Mouse (Mus musculus) brain, adult 2 months (tissue): Measurements from ENCODE around the gene S100a7a.

ENCODE experiments used
- DNase-seq: peaks from one replicate; pipeline ENCODE4 v3.0.0; 2011; ENCODE audit warnings: low read depth, low spot score

Gene S100a7a

DNA sequence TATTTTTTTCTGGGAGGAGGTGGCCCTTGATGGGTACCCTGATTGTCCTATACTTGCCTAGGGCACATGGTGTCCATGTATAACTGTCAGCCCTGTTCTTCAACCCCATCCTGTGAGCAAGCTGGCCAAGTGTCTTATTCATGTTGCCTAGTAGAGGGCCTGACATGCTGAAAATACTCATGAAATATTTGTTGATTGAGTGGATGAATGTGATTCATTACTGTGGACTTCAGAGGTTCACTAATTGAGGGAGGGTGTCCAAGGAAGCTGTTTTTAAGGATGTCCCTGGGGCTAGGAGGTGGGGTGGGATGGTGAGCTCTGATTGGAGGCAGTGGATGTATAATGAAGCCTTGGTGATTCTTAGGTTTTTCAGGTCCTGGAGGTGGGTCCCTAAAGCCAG lies at the start of gene S100a7a:
TSS of gene S100a7a (plus strand) at position 301 of the 400 bp plus-strand sequence.
- no peak for DNase-seq

DNA sequence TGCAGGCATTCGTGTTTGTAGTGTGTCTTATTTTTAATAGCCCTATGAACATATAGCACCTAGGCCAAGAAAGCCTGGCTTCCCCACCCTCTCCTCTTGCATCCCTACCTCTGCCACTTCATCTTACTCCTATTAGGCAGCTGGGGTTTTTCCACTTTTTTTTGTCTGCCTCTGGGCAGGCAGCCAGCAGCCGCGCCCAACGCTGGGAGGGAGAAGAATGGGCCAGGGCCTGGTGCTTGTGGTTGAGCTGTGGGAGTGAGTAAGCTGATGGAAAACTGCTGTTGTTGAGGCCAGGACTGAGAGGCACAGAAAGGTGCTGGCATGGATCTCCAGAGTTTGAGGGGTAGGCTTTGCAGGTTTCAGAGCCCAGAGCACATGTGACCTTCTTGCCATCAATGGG lies 49.4 kb upstream of the S100a7a start:
- DNase-seq, result peak; percentile 66

DNA sequence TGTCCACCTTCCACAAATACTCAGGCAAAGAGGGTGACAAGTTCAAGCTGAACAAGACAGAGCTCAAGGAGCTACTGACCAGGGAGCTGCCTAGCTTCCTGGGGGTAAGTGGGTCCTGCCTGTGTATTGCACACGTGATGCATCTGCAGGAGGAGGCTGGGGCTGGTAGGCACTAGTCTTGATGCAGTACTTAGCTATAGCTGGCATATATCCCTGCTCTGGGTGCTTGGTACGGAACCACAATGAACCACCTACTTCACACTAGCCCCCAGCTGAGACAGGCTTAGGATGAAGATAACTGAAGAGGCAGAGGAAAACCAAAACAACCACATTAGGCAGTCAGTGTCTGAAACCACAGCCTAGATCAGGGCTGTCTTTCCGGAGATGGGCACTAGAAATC lies 48.8 kb upstream of the S100a7a start:
- no peak for DNase-seq

DNA sequence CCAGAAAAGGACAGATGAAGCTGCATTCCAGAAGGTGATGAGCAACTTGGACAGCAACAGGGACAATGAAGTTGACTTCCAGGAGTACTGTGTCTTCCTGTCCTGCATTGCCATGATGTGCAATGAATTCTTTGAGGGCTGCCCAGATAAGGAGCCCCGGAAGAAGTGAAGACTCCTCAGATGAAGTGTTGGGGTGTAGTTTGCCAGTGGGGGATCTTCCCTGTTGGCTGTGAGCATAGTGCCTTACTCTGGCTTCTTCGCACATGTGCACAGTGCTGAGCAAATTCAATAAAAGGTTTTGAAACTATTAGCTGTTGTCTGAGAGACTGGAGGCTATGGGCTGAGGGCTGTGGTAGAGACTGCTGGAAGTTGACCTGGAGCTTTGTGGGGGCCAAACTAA lies 48.1 kb upstream of the S100a7a start:
- DNase-seq, result no peak

DNA sequence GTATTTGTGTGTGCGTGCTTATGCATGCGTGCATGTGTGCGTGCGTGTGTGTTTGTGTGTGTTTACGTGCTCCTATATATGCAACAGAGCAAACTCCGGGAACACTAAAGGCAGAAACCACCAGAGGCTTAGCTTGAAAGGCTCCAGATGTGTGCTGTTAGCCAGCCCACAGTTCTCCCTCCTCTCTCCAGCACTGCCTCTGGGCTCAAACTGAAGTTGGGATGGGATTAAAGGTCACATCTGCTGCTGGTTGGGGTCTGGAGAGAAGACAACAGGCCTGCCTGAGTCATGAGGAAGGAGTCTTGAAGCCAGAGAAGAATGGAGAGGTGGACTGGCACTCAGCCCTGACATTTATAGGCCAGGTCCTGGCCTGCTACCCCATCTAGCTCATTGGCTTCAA lies 47.6 kb upstream of the S100a7a start:
- DNase-seq, result no peak

DNA sequence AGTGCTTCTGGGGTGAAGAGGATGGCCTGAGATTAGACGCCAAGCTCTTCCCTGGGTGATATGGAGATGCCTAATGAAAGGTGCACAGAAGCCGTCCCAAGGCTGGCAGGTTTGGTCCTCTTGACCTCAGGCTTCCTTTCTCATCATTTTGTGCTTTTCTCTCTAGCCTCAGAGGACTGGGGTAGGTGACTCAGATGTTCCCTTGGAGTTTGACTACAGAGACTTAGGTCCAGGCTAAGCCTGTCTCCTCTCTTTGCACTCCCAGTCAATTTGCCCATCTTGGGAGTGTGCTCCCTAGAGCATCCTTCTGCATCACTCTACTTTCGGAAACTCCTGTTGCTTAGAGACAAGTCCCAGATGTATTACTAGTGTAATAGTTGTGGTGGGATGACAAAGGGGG lies 46.5 kb upstream of the S100a7a start:
- DNase-seq, result no peak

DNA sequence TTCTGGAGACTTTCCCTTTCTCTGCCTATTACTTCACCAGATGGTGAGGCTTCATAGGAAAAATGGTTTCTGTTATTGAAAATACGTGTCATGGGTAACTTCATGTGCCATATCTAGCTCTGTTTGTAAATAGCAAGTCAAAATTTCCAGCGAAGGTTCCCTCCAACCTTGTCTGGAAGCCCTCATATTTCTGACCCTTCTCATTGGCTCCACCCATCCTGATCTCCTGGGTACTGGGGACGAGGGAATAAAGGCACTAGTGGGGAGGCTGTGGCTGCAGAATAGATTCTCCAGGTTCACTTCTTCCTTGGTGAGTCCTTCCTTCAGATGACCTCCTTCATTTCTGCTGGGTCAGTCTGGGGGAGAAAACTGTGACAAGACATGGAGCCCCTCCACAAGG lies 45.6 kb upstream of the S100a7a start, which contains the start of gene S100a5:
TSS of gene S100a5 (plus strand) at position 301 of the 400 bp plus-strand sequence.
- no peak for DNase-seq

DNA sequence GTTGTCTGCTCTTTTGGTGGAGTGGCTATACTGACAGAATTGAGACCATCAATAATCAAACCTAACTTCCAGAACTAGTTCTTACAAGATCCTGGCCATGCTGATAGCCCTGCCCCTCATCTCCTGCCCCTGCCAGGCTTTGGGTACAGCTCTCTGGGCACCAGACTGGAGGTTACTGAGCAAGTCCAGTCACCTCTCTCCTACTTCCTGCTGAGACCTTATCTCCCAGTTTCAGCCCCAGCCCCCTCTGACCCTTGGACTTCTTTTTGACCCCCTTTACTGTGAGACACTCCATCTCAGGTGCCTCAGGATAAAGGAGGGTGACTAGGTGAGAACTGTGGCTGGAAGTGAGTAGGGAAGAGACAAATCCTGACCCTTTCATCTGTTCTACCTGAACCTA lies 44.7 kb upstream of the S100a7a start:
- no peak for DNase-seq

DNA sequence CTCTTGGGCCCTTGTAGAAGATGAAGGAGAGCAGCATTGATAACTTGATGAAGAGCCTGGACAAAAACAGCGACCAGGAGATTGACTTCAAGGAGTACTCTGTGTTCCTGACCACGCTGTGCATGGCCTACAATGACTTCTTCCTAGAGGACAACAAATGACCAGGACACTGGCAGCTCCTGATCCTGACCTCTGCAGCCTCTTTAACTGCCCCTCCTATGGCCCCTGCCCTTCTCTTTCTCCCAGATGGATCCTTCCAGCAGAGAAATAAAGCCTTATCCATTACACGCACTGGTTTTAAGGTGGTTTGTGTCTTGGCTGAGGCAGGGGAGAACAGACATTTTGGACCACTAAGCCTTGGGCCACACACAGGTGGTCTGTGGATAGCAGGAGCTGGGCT lies 42.3 kb upstream of the S100a7a start:
- no peak for DNase-seq

DNA sequence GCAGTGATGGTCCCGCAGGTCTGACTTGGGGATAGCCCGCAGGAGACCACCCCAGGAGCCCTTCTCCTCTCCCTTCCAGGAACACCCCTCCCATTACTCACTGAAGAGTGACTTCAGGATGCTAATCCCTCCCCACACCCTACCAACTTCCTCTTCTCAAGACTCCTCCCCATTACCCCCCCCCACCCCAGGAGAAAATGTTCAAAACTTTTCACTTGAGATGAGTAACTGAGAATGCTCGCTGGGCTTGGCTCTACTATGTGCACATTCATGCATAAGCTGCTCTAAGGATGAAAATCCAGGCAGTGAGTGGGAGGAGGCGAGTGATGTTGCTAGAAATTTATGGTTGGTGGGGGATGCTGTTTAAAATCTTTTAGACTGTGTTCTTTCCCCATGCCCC lies 41.8 kb upstream of the S100a7a start:
- peak; percentile 36 for DNase-seq

DNA sequence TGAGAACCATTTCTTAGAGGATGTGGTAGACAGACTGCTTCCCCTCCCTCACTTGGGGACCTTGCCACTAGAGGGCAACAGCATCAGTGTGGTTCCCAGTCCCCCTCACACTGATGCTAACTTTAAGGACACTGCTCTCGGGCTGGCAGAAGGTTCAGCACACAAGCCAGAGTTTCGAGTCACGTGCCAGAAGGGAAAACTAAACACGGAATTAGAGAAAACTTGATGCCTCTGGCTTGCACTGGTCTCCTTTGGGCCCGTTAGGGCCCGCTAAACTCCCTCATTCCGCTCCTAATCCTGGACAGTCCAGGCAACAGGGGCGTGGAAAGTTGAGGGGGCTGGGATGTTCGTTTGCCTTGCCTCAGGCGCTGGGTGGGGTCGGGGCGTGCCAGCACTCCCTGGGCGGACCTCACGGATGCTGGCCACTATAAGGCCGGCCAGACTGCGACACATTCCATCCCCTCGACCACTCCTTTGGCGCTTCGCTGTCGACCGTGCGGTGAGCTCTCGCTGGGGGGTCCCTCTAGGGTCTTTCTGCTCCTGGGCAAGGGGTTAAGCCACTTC lies 41.0 kb upstream of the S100a7a start, which contains the start of gene S100a6:
TSS of gene S100a6 (plus strand) at position 155 of the 564 bp plus-strand sequence.
- peak; percentile 66 for DNase-seq

DNA sequence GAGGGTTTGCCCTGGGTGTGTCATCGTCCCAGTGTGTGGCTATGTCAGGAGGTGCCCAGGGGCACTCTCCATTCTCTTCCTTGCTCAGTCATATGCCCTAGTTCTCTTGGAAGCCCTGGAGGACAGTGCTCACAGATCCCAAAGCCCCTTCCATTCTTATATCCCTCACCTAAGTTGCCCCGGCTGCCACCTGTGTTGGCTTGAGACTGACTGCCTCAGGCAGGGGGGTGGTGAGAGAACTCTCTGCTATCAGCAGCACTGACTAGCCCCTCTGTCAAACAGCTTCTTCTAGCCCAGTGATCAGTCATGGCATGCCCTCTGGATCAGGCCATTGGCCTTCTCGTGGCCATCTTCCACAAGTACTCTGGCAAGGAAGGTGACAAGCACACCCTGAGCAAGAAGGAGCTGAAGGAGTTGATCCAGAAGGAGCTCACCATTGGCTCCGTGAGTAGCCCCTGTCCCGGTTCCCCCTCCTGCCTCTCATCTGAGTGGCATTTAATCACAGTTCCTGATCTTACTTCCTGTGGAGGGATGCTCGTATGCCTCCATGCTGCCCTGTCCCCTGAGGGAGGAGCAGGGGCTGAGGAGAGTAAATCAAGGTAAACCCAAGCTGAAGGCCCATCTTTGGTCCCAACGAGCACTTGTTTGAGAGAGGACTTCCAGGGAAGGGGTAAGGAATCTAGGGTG lies 40.2 kb upstream of the S100a7a start:
- DNase-seq, result no peak

DNA sequence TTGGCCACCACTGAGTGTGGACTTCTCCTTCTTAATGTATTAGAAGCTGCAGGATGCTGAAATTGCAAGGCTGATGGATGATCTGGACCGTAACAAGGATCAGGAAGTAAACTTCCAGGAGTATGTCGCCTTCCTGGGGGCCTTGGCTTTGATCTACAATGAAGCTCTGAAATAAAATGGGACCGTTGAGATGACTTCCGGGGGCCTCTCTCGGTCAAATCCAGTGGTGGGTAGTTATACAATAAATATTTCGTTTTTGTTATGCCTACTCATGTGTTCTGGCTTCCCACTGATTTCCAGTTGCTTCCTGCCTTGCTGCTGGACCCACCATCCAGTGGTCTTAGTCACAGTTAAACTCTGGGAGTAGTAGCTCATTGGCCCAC lies 39.7 kb upstream of the S100a7a start:
- no peak for DNase-seq

DNA sequence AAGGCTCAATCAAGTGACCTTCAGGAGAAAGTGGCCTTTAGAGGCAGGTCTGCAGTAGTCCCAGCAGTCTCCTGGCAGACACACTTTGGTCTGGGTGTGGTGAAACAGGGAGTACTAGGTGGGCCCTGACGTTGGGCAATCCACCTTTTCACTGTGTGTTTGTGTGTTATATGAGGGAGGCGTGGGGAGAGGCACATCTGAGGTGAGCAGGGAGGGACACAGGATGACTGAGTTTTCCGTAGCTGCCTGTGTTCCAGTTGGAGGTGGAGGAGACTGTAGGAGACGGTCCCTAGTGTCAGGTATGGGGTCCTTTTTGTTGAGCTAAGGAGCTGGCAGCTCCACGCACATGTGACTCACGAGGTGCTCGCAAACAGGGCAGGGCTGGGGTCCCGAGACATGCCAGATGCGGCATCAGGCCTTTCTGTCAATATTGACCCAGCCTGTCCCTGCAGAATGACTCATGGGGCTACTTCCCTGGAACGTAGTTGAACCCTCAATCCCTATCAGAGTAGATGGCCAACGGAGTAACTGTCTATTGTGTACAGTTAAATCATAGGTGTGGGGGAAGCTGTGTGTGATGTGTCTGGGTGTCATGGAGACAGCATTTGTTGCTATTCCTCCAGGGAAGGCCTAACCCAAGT lies 39.1 kb upstream of the S100a7a start:
- DNase-seq, result no peak

DNA sequence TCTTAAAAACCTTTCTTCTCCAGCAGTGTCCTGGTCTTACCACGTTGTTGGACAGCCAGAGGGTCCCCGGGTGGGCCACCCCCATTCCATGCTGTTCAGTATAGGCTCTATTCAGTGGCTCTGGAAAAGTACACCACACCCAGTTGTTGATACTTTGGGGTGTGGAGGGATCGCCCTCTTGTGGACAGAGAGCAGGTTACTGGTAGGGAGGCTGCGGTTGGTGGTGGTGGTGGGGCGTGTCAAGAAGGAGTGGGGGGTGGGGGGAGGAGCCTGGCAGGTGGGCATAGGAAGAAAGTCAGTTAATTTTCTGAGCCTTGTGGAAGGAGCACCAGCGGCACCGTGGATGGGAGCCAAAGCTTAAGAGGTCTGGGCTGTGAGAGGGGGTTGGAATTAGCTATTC lies 38.4 kb upstream of the S100a7a start:
- DNase-seq, result peak; percentile 87

DNA sequence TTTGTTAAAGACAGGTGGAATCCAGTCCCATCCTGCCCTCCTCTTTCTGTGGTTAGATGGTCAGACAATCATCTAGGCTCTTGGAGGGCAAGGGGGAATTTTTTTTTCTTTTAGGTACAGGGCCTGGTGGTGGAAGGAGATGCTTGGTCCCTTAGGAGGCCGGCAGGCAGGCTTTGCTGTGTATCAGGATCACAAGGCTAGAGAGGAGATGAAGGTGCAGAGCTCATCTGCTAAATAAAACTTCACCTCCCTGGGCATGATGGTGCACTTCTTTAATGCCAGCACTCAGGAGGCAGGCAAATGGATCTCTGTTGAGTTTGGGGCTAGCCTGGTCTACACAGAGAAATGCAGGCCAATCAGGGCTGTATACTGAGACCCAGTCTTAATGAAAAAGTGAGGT lies 37.9 kb upstream of the S100a7a start:
- DNase-seq, result no peak

DNA sequence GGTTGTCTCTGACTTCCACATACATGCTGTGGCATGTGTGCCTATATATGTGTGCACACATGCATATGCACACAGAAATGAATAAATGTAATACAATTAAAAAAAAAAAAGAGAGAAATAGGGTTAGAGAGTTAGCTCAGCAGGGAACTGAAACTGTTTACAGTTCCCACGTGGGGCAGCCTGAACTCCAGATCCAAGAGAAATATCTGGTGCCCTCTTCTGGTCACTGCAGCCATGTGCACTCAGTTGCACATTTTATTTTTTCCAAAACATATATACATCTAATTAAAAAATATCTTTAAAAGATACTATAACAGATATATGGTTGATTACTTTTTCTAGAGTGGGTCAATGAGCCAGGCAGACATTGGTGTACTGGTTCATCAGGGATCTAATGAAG lies 36.2 kb upstream of the S100a7a start:
- DNase-seq, result no peak

DNA sequence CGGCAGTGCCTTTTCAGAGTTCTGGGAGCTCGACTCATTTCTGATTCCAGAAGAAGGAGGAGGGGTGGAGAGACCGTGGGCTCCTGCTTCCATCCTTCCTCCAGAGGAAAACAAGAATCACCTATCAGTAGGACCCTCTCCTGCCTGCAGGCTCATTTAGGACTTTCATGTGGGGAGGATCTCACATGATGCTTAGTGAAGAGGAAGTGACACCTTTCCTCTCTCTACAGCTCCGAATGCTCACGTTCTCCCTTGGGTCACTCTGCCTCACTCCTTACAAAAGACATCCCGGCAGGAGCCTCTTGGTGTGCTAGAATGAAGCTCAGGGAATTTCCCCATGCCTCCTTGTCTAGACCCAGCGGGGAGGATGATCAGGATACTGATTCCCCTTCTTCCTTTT lies 32.3 kb upstream of the S100a7a start:
- no peak for DNase-seq

DNA sequence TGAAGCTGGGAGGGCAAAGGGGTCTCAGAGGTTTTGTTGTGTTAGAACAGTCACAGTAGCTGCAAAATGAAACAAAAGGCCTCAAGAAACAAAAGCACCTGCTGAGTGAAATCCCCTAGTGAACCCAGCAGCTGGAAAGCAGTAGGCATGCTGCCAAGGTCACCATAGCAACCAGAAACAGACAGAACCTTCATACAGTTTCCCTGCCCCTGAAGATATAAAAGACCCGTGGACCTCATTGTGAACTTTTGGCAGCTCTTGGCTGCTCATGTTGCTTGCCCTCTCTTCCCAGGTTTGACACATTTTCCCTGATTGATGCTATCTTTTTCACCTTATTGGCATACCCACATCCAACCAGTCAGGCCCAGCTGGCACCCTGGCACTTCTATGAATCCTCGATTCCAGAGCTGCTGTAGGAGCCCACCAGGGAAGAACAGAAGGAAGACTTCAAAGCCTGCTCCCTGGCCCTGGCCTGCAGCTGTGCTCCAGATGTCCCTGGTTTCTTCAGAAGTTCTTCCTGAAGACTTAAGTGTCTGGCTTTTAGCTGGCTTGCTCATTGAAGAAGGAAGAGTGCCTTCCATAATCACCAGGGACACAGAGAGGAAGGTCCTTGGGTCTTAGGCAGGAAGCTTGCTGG lies 30.3 kb upstream of the S100a7a start:
- peak; percentile 74 for DNase-seq

DNA sequence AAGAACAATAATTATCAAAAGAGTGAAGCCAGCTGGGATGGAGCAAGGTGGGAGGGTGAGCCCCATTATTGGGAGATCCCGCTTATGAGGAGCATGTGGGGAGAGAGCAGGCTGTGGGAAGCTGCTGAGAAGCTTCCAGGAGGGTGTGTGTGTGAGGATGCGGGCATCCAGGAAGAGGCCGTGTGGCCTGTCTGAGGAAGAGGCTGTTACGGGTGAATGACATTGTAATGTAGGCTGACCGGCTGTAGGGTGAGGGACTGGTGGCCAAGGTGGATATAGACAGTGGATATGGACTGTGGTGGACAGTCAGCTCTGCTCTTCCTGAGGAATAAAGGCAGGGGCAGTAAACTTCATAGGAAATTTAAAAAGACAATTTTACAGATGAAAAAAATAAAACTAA lies 28.3 kb upstream of the S100a7a start:
- no peak for DNase-seq

DNA sequence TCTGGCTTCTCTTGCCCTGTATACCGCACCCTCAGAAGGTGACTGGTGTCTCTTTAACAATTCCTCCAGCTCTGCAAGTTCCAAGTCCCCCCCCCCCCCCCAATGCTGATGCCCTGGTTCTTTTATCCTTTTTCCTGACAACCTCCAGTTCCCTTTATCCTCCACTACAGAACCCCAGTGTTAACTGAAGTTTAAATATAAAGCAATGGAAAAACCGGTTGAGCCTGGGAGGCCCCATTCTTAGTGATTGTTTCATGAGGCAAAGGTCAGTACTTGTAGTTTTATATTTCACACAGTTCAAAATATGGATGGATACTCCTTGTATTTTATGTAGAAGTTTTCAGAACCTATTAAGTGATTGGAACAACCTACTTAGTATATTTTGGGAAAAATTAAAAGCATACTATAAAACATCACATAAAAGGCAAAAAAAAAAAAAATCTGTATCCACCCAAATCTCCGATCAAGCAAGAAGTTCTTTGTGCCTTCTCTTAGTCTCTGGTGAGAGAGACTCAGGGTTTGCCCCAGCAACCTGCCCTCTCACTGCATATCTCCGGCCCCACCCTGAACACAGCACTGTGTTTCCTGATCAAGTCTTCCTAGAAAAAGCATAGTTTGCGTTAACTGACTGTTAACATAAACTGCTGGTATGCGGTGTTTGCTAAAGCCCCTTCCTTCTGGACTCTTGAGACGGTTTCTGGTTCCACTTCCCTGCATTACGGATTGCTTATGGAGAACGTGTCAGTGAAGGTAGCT lies 27.4 kb upstream of the S100a7a start:
- no peak for DNase-seq

DNA sequence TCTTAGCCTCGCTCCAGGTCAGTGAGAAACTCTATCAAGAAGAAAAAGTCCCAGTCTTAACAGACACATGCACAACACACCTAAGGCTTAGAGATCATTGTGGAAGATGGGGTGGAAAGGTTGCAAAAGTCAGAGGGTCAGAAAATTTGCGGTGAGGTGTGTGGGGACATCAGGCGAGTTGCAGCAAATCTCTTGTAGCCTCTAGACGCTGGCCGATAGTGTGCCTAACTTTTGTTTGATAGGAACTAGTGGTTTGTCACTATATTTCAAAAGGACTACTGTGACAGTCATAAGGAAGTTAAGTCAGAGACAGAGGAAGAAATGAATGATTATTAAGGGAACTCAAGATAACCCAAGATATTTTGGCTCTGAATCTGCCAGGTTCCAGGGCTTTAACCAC lies 26.5 kb upstream of the S100a7a start:
- no peak for DNase-seq
